Mouse (Mus musculus) megakaryocyte, adult 5-6 weeks (primary cell): ENCODE data around the gene Mcm7. TPM values are rescaled to one million over a fixed set of nuclear protein-coding genes. Genes with fewer than 3 reads are reported as not detected.
"Not testable (repeated sequence)": the region's sequence is repeated elsewhere in the genome, so short reads cannot be mapped to it uniquely, and the experiment has no call there.

ENCODE experiments used
- ATAC-seq: 2 replicates; pipeline ENCODE4 v1.8.0; 2016; ENCODE audit warnings: mild to moderate bottlenecking, inconsistent platforms; ENCODE audit not compliant: poor library complexity, severe bottlenecking
- total RNA-seq, 2 experiments: library from RNA; stranded (forward) in 1 of 2; stranded (reverse) in 1 of 2; fragments of 153-499, 151-499 nt in 1 of 2; fragments of 221-1000, 200-1000 nt in 1 of 2; gene quantifications; 2 replicates each; pipeline versions ENCODE4 v1.2.3 to v1.2.4; 2015 to 2017

Mcm7 gene
- total RNA-seq (2015) (114 and 128 TPM in 2 replicates), total RNA-seq (2017) (184 and 191 TPM in 2 replicates)

DNA sequence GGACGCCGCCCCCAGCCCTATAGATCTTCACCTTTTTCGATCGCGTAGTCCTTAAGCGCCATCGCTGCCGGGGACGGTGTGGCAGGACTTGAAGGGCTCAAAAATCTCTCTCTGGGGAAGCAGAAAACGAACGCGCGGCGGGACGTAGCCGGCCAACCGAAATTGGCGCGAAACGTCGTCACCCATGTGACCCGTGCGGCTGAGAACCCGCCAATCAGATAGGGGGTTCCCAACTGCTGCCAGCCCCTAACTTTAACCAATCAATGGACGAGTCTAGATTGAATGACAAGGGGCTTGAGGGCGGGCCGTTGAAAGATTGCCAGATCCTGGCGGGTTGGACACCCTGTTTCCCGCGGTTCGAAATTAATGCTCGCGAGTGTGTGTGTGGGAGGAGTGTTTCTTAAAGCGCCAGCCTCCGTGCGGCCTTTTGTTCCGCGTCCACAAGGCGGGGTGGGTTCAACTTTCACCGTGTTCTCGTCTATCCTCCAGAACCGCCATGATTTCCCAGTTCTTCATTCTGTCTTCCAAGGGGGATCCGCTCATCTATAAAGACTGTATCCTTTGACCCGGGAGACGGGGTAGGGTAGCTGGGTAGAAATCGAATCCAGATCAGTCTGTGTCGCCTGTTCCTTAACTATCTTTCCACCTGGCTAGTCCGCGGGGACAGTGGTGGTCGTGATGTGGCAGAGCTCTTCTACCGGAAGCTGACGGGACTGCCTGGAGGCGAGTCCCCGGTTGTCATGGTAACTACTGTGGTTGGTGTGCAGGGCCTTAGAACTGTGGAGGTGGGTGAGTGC is at the start of gene Mcm7, which contains the start of gene Ap4m1:
Gene Mcm7, minus strand, starts transcription at position 728 of the 797 bp plus-strand sequence.
Gene Ap4m1, plus strand, starts transcription at position 308 of the 797 bp plus-strand sequence.
- peak; percentile 78 for ATAC-seq

DNA sequence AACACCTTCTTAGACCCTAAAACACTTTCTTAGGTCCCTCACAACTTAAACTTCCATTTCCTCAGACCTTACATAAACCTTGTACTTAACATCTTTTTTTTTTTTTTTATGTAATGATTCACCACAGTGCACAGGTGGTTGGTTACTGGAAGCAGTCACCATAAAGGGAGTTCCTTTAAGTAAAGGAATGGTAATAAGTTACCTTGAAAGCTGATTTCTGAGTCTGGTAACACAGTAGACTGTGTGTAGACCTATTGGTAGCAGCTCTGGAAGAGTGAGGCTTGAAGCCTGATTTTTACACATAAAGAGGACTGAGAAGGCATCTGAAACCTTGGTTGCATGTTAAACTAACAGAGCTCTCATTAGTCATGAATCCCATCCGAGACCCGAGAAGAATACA is 47.6 kb upstream of the Mcm7 start:
- no peak for ATAC-seq

DNA sequence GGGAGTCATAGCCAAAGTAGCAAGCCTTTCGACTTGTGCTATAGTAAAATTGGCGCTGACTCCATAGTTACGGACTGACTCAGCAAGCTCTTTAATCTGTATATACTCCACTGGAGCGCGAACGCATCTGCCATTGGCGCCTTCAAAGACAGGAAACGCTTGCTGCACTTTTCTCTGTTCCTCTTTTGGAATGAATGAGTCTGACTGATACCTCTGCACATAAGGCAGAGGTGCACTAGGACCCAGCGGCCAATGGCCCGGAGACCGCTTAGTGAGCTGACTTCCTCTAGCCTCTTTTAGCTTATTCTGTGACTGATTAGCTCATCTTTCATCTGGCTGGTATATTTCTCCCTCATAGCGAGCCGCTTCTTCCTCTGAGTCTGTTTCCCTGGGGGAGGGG is 44.4 kb upstream of the Mcm7 start:
- ATAC-seq, result not testable (repeated sequence)

DNA sequence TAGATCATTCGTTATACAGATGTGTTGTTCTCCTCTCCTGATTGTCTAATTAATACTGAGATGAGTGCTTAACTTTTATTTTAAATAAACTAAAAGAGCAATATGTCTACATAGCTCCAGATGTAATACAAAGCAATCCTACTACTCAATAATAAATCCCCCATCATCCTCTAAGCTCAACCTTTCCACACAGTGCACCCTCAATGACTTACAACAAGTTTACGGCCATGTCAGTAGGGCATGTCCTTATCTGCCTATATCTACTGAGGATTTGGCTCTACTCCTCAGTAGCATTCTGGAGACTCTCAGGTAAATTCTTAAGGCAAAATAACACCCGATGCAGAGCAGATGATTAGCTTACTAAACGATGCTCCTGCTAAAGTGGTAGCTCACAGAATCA is 35.7 kb upstream of the Mcm7 start:
- no peak for ATAC-seq

DNA sequence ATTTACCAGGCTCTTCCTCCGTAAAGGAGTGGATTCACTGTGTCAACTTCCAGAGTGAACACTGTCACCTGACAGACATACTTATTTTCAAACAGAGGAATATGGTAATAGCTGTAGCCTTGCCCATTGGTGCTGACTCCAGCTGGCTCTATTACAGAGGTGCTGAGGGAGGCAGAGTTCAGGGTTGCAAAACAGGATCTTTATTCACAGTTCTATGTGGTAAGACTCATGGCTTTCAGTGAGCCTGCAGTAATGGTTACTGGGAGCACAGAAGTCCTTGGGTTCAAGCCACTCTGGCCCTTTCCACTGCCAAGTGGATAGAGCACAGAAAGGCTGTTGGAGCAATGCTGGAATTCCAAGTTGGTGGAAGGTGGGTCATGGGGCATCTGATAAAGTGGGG is 35.0 kb upstream of the Mcm7 start:
- peak; percentile 80 for ATAC-seq

DNA sequence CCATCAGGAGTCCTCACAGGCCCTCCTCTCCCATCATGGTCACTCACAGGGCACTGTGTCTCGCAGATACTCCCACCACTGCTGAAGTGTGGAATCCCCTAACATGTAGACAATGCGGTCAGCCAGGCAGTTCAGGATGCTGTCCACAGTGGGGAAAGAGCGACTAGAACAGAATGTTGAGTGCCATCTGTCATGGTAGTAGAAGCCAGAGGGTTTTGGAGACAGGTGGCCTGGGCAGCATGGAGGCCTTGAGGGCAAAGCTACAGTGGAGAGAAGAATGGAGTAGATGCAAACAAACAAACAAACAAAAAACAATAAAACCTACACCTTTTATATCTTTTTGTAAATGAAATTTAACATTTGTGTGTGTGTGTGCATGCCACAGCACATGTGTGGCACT is 29.9 kb upstream of the Mcm7 start:
- no peak for ATAC-seq

DNA sequence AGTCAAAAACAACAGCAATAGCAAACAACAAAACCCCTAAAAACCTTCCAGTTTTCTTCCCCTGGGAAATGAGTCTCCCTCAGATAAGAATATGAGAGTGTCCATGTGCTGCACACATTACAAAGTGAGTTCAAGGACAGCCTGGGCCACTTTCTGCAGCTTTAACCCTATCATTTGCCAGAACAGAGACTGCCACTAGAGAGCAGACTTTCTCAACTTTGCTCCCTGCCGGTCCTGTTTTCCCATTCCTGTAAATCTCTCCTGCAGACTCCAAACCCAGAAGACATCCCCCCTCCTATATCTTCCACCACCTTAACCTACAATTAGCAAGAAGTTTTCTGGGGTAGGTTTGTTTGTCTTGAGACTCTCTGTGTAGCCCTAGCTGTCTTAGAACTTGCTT is 27.4 kb upstream of the Mcm7 start:
- no peak for ATAC-seq

DNA sequence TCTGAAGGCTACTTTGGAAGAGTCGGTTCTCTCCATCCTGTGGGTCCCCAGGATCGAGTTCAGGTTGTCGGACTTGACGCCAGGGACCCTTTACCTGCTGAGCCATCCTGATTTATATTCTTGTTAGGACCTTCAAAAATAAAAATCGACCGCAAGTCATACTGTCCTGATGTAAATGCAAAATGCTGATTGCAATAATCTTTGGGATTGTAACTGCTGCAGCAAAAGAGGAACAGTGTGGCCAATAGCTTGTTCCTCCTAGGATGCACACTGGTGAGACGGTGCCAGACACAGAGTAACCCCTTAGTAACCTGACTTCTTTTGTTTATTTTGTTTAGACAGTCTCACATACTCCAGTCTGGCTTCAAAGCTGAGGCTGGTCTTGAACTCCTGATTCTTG is 23.2 kb upstream of the Mcm7 start:
- ATAC-seq, result peak; percentile 54

DNA sequence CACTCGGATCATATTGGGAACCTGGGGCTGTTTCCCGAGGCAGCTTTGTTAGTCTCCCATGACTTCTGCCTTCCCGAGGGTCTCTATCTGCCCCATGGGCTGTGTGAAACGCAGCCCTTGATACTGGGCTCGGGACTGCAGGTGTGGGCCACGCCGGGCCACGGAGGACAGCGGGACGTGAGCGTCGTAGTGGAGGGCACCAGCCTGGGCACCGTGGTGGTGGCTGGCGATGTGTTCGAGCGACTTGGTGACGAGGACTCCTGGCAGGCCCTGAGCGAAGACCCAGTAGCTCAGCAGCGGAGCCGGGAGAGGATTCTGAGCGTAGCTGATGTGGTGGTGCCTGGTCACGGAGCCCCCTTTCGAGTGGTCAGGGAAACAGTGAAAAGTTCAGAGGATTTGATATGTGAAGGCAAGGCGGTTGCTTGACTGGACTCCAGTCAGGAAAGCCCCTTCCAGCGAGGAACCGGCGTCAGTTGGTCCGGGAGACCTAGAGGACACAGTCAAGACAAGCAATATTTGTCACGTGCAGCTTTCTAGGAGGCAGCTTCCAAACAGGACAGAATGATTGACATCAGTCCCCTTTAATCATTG is 22.6 kb upstream of the Mcm7 start:
- peak; percentile 43 for ATAC-seq

DNA sequence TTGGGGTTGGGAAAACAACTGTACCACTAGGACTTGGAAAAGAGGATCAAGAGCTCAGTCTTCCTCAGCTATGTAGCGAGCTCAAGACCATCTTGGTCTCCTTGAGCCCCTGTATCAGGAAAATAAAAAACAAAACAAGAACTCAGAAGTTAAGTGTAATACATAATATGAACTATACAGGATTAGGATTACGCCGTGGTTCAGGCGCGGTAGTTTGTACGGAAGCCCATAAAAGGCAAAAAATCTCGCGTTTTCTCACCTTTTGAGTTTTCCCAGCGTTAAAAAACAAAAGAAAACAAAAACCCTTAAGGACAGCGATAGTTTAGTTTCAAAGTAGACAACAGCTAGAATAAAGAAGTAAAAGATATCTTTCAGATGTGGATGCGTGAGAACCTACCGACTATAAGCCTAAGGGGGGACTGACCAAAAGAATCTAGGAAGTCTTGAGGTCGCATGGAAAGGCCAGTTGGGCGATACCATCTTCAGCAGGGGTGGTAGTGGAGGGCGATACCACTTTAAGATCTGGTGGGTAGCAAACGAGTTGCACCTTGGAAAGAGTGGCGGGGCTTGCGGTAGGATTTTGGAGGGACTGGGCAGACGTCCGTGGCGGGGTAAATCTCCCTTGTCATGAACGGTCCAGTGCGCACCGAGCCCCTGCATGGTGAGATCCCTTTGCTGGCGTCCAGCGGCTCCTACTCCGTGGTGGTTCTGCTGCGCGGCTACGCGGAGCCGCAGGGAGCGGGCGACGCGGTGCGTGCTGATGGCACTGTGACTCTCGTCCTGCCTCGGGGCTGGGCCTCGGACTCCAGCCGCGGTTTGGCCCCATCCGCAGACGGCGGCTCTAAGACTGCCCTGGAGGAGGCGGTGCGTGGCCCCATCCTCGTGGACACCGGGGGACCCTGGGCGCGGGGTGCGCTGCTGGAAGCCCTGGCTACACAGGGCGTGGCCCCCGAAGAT is 21.8 kb upstream of the Mcm7 start, which contains the start of gene Mblac1:
Gene Mblac1, plus strand, starts transcription at position 544 of the 957 bp plus-strand sequence.
- peak; percentile 80 for ATAC-seq

DNA sequence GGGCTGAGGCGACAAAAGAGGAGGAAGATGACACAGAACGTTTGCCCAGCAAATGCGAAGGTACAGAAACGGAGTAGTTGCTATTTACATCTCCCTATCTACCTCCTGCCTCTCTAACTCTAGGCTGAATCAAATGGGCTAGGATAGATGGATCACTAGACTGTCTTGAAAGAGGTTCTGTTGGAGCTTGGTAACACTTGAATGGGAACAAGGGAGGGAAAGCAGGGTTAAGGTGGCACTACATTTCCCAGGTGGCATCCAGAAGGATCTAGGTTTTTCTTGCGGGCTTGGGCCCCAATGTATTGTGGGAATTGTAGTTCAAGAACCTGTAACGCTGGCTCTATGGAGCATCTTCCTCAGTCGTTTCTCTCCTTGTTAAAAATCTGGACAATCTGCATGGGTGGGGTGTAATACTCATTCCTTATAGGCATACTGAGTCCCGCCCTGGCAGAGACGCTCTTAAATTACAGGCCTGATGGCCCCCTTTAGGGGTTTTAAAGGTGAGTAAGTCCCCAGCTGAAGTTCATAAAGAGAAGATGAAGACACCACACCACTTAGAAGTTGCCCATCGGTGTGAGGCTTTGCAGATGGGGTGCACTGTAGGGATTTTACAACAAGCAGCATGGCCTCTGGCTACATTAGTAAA is 15.6 kb upstream of the Mcm7 start:
- peak; percentile 86 for ATAC-seq

DNA sequence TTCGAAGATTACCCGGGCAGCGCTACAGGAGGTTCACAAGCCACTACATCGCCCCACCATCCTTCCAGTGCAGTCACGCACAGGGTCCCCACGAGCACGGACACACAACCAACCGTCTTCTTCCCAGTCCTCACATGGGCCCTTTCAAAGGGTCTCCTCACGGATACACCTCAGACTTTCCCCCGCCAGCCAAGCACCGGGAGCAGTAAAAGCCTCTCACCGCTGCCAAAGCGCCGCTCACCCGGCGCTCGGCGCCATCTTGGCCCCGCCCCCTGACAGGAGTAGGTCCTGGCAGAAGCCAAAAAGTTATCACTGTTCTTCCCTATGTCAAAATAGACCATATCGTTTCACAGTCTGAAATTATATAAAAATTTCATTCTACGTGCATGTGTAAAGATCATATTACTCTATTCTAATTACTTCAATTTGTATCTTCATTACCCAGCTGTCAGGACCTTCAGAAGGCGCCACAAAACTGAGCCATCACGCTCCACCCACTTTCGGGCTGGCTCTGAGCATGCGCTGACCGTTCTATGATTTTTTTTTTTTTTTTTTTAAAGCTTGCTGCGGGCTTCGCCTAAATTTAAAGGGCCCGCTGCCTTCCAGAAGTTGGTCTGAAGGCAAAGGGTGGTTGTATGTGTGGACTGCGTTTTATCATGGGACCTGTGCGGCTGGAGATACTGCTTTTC is 14.9 kb upstream of the Mcm7 start, which contains the start of the genes Taf6 and Cnpy4:
Gene Taf6, minus strand, starts transcription at position 502 of the 689 bp plus-strand sequence.
Gene Cnpy4, plus strand, starts transcription at position 536 of the 689 bp plus-strand sequence.
- peak; percentile 85 for ATAC-seq

DNA sequence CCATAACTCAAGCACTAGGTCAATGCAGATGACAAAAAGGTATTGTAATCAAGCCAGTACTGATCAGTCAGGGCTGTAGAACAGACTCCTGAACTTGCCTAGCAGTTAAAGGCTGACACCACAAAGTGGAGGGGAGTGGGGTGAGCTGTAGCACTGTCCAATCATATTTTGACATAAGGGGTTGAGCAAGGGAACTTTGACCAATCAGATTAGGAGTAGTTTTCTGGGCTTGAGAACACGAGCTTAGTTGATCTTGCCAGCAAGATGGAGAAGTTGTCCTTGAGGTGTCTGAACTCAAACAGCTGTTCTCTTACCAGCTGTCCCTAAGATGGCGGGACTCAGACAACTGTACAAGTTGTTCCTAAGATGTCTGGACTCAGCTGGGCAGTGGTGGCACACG is 995 bp upstream of the Mcm7 start:
- ATAC-seq, result no peak

DNA sequence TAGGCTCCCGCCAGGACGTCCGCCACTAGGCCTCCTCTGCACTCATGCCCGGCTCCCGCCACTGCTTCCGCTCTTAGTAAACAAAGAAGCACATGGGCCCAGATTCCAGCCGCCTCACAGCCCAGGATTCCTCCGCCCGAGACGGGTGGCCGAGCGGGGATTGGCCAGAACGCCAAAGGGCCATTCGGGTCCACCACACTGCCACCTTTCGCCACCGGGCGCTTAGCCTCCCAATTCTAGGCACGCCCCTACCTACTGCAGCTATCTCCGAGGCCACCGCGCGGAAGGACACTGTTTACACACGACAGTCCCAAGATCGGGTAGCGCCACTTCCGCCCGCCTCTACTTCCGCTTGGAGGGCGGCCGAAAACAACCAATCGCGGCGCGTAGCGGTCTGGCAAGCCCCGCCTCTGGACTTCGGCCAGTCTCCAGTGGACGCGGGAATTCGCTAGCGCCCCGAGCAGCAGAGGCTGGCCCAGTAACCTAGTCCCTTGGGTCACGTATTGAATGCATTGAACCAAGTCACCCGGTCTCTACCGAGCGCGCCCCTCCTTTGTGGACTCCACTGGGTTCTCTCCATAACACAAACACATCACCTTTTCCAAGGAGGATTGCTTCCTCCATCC is 1.2 kb downstream of the Mcm7 start:
- peak; percentile 76 for ATAC-seq

DNA sequence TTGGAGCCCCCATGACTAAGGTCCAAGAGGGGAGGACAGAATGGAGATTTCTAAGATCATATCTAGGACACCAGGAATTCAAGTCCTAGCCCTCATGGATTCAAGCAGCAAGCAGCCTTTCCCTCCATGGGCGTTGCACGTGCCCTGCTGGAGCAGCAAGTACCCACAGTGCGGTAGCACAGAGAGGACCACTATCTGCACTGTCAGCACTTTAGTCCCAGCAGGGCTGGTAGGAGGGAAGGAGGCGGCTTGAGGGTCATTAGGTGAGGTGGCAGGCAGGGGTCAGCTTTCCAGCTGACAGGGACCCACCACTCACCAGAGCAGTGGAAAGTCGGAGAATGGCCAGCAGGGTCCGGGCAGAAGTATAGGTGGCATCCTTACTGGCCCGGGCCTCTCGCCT is 6.6 kb downstream of the Mcm7 start:
- no peak for ATAC-seq

DNA sequence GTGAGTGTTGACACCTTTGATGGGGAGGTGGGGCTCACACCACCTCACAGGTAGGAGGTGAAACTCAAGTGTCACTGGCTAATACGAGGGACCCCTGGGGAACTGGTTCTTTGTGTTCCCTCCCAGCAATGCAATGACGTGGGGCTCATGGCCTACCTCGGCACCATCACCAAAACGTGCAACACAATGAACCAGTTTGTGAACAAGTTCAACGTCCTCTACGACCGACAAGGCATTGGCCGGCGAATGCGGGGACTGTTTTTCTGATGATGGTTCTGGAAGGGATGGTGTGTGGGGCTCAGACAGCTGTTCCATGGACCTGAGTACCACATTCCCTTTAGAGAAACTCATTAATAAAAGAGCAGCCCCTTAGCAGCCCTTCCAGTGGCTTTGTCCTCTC is 8.6 kb downstream of the Mcm7 start:
- no peak for ATAC-seq

DNA sequence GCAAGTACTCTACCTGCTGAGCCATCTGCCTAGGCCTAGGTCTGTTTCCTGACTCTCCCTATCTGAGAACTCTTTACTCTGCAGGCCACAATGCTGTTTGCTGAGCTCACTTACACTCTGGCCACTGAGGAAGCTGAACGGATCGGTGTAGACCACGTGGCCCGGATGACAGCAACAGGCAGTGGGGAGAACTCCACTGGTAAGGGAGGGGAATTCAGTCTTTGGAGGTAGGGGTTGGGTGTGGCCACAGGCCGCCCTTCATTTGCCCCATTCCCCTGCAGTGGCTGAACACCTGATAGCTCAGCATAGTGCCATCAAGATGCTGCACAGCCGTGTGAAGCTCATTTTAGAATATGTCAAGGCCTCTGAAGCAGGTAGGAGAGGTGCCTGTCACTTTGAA is 9.2 kb downstream of the Mcm7 start:
- no peak for ATAC-seq

DNA sequence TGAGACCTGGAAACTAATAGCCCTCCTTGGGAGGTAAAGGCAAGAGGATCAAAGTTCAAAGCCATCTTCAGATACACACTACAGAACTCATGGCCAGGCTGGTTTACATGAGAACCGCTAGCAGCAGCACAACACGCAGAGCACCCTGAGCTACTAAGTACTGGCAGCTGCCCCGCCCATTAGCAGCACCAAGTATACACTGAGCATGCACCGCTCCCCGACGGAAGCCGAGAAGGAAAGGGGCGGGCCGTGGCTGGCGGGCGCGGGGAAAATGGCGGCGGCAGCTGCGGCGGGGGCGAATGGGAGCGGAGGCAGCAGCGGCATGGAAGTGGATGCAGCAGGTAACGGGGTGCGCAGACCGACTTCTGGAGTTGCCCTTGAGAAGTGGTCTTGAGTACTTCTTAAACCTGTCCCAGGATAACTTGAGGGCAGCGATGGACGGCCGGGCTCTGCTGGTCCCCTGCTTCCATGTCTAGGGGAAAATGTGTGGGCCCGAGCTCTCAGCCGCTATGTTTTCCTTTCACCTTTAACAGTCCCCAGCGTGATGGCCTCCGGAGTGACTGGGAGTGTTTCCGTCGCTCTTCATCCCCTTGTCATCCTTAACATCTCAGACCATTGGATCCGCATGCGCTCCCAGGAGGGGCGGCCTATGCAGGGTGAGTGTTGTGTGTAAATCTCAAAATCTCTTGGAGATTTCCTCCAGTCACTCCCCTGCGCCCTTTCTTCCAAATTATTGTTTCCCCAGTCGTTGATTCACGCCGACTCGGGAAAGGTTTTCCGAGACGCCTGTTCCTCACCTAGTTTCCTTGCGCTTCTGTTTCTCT is 11.2 kb downstream of the Mcm7 start, which contains the start of gene Cops6:
Gene Cops6, plus strand, starts transcription at position 230 of the 824 bp plus-strand sequence.
- peak; percentile 98 for ATAC-seq
